Mouse (Mus musculus): ENCODE data around the gene Raly. TPM values are rescaled to one million over a fixed set of nuclear protein-coding genes. Genes with fewer than 3 reads are reported as not detected.

Raly gene
- polyA plus RNA-seq, 1 experiment from 2014 or later: 25.3 TPM

GRCm38 (mm10) chr2:154764828-154765497, 25.9 kb upstream of the Raly start:
- Histone ChIP-seq H3K27me3 (replicated peaks) (no peaks in the 10 kb centered on the region), H3K9me3 (no peaks in the 10 kb centered on the region), H3K9ac (no peak overlapping the region), H3K4me3 (no peak overlapping the region), H3K4me2 (no peak overlapping the region), H3K4me1 (no peaks in the 10 kb centered on the region), H3K36me3 (replicated peaks) (no peaks in the 10 kb centered on the region), H3K27ac (no peak overlapping the region)
- WGBS: 81% methylated on average over 9 of the region's 9 CpGs
- ATAC-seq (replicated peaks): no peak

GRCm38 (mm10) chr2:154765554-154766008, 25.3 kb upstream of the Raly start:
- ATAC-seq (replicated peaks): no peak
- Histone ChIP-seq H3K27me3 (replicated peaks) (no peaks in the 10 kb centered on the region), H3K4me2 (no peak overlapping the region), H3K9me3 (no peaks in the 10 kb centered on the region), H3K4me1 (no peaks in the 10 kb centered on the region), H3K36me3 (replicated peaks) (no peaks in the 10 kb centered on the region), H3K9ac (no peak overlapping the region), H3K4me3 (no peak overlapping the region), H3K27ac (no peak overlapping the region)
- WGBS: 82% methylated on average over 8 of the region's 8 CpGs

- no peaks in the 10 kb centered on the region for H3K9me3 ChIP-seq
- H3K36me3 ChIP-seq (replicated peaks): no peaks in the 10 kb centered on the region
- no peaks in the 10 kb centered on the region for H3K4me1 ChIP-seq
- no peak for ATAC-seq (replicated peaks)
- no peak overlapping the region for H3K27ac ChIP-seq
- H3K4me2 ChIP-seq: no peak overlapping the region
- no peaks in the 10 kb centered on the region for H3K27me3 ChIP-seq (replicated peaks)
- 90% methylated on average over 6 of the region's 6 CpGs for WGBS
- no peak overlapping the region for H3K4me3 ChIP-seq
- no peak overlapping the region for H3K9ac ChIP-seq
Observed at GRCm38 (mm10) chr2:154767051-154767450, 23.8 kb upstream of the Raly start.

- Histone ChIP-seq H3K4me3 (no peak within 1 kb of the TSS), H3K4me2 (no peak within 1 kb of the TSS), H3K9ac (no peak within 1 kb of the TSS), H3K27me3 (replicated peaks) (no peaks in the 10 kb centered on the region), H3K27ac (no peak within 1 kb of the TSS), H3K36me3 (replicated peaks) (no peaks in the 10 kb centered on the region), H3K4me1 (no peaks in the 10 kb centered on the region), H3K9me3 (no peaks in the 10 kb centered on the region)
- ATAC-seq (replicated peaks): no peak
Observed at GRCm38 (mm10) chr2:154769930-154770329, 21.0 kb upstream of the Raly start, which contains the start of gene Gm14214. Gm14214 (minus strand) TSS chr2:154770030.

- 73% methylated on average over 8 of the region's 8 CpGs for WGBS
- no peak overlapping the region for H3K9ac ChIP-seq
Observed at GRCm38 (mm10) chr2:154771604-154772003, 19.3 kb upstream of the Raly start.

GRCm38 (mm10) chr2:154774032-154774431, 16.9 kb upstream of the Raly start:
- Histone ChIP-seq H3K27ac (no peak overlapping the region), H3K9me3 (no peaks in the 10 kb centered on the region), H3K9ac (no peak overlapping the region), H3K4me3 (no peak overlapping the region), H3K4me1 (no peaks in the 10 kb centered on the region), H3K36me3 (replicated peaks) (no peaks in the 10 kb centered on the region), H3K27me3 (replicated peaks) (no peaks in the 10 kb centered on the region), H3K4me2 (no peak overlapping the region)
- 93% methylated on average over 1 of the region's 1 CpGs for WGBS
- ATAC-seq (replicated peaks): no peak

More at GRCm38 (mm10) chr2:154771604-154772003, 19.3 kb upstream of the Raly start:
- ATAC-seq (replicated peaks): no peak
- H3K27me3 ChIP-seq (replicated peaks): no peaks in the 10 kb centered on the region
- no peak overlapping the region for H3K4me2 ChIP-seq
- no peak overlapping the region for H3K4me3 ChIP-seq
- H3K36me3 ChIP-seq (replicated peaks): no peaks in the 10 kb centered on the region
- H3K27ac ChIP-seq: no peak overlapping the region
- H3K4me1 ChIP-seq: no peaks in the 10 kb centered on the region
- no peaks in the 10 kb centered on the region for H3K9me3 ChIP-seq

GRCm38 (mm10) chr2:154776496-154776895, 14.4 kb upstream of the Raly start:
- WGBS: 73% methylated on average over 7 of the region's 7 CpGs
- no peak overlapping the region for H3K9ac ChIP-seq

GRCm38 (mm10) chr2:154779648-154780047, 11.2 kb upstream of the Raly start:
- no peak overlapping the region for H3K4me3 ChIP-seq
- H3K4me2 ChIP-seq: no peak overlapping the region
- ATAC-seq (replicated peaks): no peak
- H3K27ac ChIP-seq: no peak overlapping the region
- no peaks in the 10 kb centered on the region for H3K9me3 ChIP-seq
- peaks cover 17% of the 10 kb centered on the region; the same call in 1 of the 2 replicates for H3K4me1 ChIP-seq
- H3K9ac ChIP-seq: no peak overlapping the region
- H3K36me3 ChIP-seq (replicated peaks): no peaks in the 10 kb centered on the region
- no peaks in the 10 kb centered on the region for H3K27me3 ChIP-seq (replicated peaks)
- WGBS: 48% methylated on average over 3 of the region's 3 CpGs

More at GRCm38 (mm10) chr2:154776496-154776895, 14.4 kb upstream of the Raly start:
- no peak overlapping the region for H3K27ac ChIP-seq
- no peaks in the 10 kb centered on the region for H3K27me3 ChIP-seq (replicated peaks)
- H3K36me3 ChIP-seq (replicated peaks): no peaks in the 10 kb centered on the region
- H3K4me2 ChIP-seq: no peak overlapping the region
- no peak overlapping the region for H3K4me3 ChIP-seq
- H3K4me1 ChIP-seq: no peaks in the 10 kb centered on the region
- ATAC-seq (replicated peaks): no peak
- no peaks in the 10 kb centered on the region for H3K9me3 ChIP-seq

GRCm38 (mm10) chr2:154782361-154782760, 8.5 kb upstream of the Raly start:
- WGBS: 70% methylated on average over 4 of the region's 4 CpGs
- no peak overlapping the region for H3K9ac ChIP-seq
- H3K27ac ChIP-seq: no peak overlapping the region

GRCm38 (mm10) chr2:154782856-154783650, 7.8 kb upstream of the Raly start:
- Histone ChIP-seq H3K27ac (no peak overlapping the region), H3K4me1 (peaks cover 30% of the 10 kb centered on the region), H3K4me3 (no peak overlapping the region), H3K9me3 (no peaks in the 10 kb centered on the region), H3K36me3 (replicated peaks) (no peaks in the 10 kb centered on the region), H3K9ac (no peak overlapping the region), H3K4me2 (no peak overlapping the region), H3K27me3 (replicated peaks) (no peaks in the 10 kb centered on the region)
- 72% methylated on average over 17 of the region's 17 CpGs for WGBS
- ATAC-seq (replicated peaks): no peak

More at GRCm38 (mm10) chr2:154782361-154782760, 8.5 kb upstream of the Raly start:
- Histone ChIP-seq H3K4me1 (peaks cover 30% of the 10 kb centered on the region), H3K4me2 (no peak overlapping the region), H3K27me3 (replicated peaks) (no peaks in the 10 kb centered on the region), H3K36me3 (replicated peaks) (no peaks in the 10 kb centered on the region), H3K9me3 (no peaks in the 10 kb centered on the region), H3K4me3 (no peak overlapping the region)
- ATAC-seq (replicated peaks): no peak

- Histone ChIP-seq H3K9me3 (no peaks in the 10 kb centered on the region), H3K4me1 (peaks cover 37% of the 10 kb centered on the region), H3K4me3 (no peak overlapping the region), H3K9ac (no peak overlapping the region), H3K27ac (peak overlapping the region; percentile 52; the same call in 1 of the 2 replicates), H3K36me3 (replicated peaks) (no peaks in the 10 kb centered on the region), H3K27me3 (replicated peaks) (no peaks in the 10 kb centered on the region), H3K4me2 (no peak overlapping the region)
- peak; percentile 59 for ATAC-seq (replicated peaks)
- WGBS: 62% methylated on average over 3 of the region's 3 CpGs
Observed at GRCm38 (mm10) chr2:154785284-154785683, 5.6 kb upstream of the Raly start.

- Histone ChIP-seq H3K27ac (no peak overlapping the region), H3K36me3 (replicated peaks) (no peaks in the 10 kb centered on the region), H3K9me3 (no peaks in the 10 kb centered on the region), H3K27me3 (replicated peaks) (no peaks in the 10 kb centered on the region), H3K4me1 (peaks cover 37% of the 10 kb centered on the region), H3K4me3 (no peak overlapping the region), H3K4me2 (no peak overlapping the region), H3K9ac (no peak overlapping the region)
- ATAC-seq (replicated peaks): no peak
- WGBS: 42% methylated on average over 3 of the region's 3 CpGs
Observed at GRCm38 (mm10) chr2:154786187-154786586, 4.7 kb upstream of the Raly start.

Measured in midbrain, embryonic 15.5 days (tissue).